Mouse (Mus musculus) limb, embryonic 11.5 days (tissue): Measurements from ENCODE around the gene Cyb5r4. TPM values are rescaled to one million over a fixed set of nuclear protein-coding genes. Genes with fewer than 3 reads are reported as not detected.
"Not testable (repeated sequence)": the region's sequence is repeated elsewhere in the genome, so short reads cannot be mapped to it uniquely, and the experiment has no call there.

ENCODE experiments used
- ATAC-seq: fragments of 200-750 bp; cut with Nextera tagmentation; 2 replicates; pipeline ENCODE4 v1.8.0; 2017; ENCODE audit warnings: low read depth; ENCODE audit not compliant: insufficient number of reproducible peaks, low FRiP score, low TSS enrichment
- DNase-seq: peaks from one replicate; pipeline ENCODE4 v3.0.0-alpha.2; 2015; ENCODE audit warnings: low spot score
- H3K27ac ChIP-seq: fragments of 300-500 bp; sonication (generic); replicated peaks from 2 replicates; pipeline ENCODE4 v1.5.1; 2014; ENCODE audit warnings: low read depth, mild to moderate bottlenecking, low read length
- H3K27me3 ChIP-seq: fragments of 300-500 bp; sonication (generic); 2 replicates; pipeline ENCODE4 v1.6.1; 2014; ENCODE audit warnings: mild to moderate bottlenecking, low read length, mixed read lengths; ENCODE audit not compliant: control insufficient read depth, insufficient read depth
- H3K36me3 ChIP-seq: fragments of 300-500 bp; sonication (generic); 2 replicates; pipeline ENCODE4 v1.6.1; 2014; ENCODE audit warnings: mild to moderate bottlenecking, low read length, moderate library complexity, mixed read lengths; ENCODE audit not compliant: control insufficient read depth, insufficient read depth
- H3K4me1 ChIP-seq: fragments of 300-500 bp; sonication (generic); 2 replicates; pipeline ENCODE4 v1.6.1; 2014; ENCODE audit warnings: low read length, mixed read lengths; ENCODE audit not compliant: control insufficient read depth, insufficient read depth
- H3K4me2 ChIP-seq: fragments of 300-500 bp; sonication (generic); 2 replicates; pipeline ENCODE4 v1.6.1; 2014; ENCODE audit warnings: low read depth, mild to moderate bottlenecking, moderate library complexity; ENCODE audit not compliant: severe bottlenecking
- H3K4me3 ChIP-seq: fragments of 300-500 bp; sonication (generic); 2 replicates; pipeline ENCODE4 v1.5.1; 2014; ENCODE audit warnings: low read depth, low read length
- H3K9ac ChIP-seq: fragments of 300-500 bp; sonication (generic); 2 replicates; pipeline ENCODE4 v1.6.1; 2014; ENCODE audit warnings: mild to moderate bottlenecking, low read length
- H3K9me3 ChIP-seq: fragments of 300-500 bp; sonication (generic); 2 replicates; pipeline ENCODE4 v1.6.1; 2016; ENCODE audit warnings: low read length; ENCODE audit not compliant: control insufficient read depth
- WGBS: fragments of 180-500 bp; shearing (Covaris S2); extraction: QIAGEN DNeasy Blood & Tissue Kit; methylation state at CpG from one replicate; pipeline ENCODE4 v1.1.7; 2014; 5-methylcytosine and 5-hydroxymethylcytosine counted together
- polyA plus RNA-seq: library from polyadenylated mRNA; unstranded; fragments of >200 nt; fragmentation: Nextera tagmentation; extraction: Ambion mirVana; gene quantifications from 2 replicates; pipeline ENCODE4 v1.2.1, GENCODE M21; 2014

The Cyb5r4 gene
- polyA plus RNA-seq, 1 experiment from 2014 or later = 63.4 TPM

- DNase-seq (peak; percentile 39), ATAC-seq (peak; percentile 73; the same call in 1 of the 2 replicates)
- 11% methylated on average over 2 of the region's 2 CpGs for WGBS
- Histone ChIP-seq H3K9ac (no peak overlapping the region), H3K4me3 (no peak overlapping the region), H3K9me3 (no peaks in the 10 kb centered on the region), H3K27me3 (no peaks in the 10 kb centered on the region), H3K36me3 (no peaks in the 10 kb centered on the region), H3K4me1 (peaks cover 7% of the 10 kb centered on the region; the same call in 1 of the 2 replicates), H3K4me2 (no peak overlapping the region), H3K27ac (no peak overlapping the region; the same call in 1 of the 2 replicates)
These were observed 13.2 kb downstream of the Cyb5r4 start for GRCm38 (mm10) chr9:87034831-87035580.

- ATAC-seq (no peak), DNase-seq (peak; percentile 18)
- H3K27me3 ChIP-seq = no peaks in the 10 kb centered on the region
These were observed 27.6 kb downstream of the Cyb5r4 start for GRCm38 (mm10) chr9:87049425-87049824.

GRCm38 (mm10) chr9:87055547-87056235, 33.9 kb downstream of the Cyb5r4 start:
- no peak for ATAC-seq
- WGBS = 87% methylated on average over 11 of the region's 11 CpGs
- H3K9me3 ChIP-seq = no peaks in the 10 kb centered on the region
- H3K4me2 ChIP-seq = no peak overlapping the region
- no peak overlapping the region for H3K27ac ChIP-seq
- no peaks in the 10 kb centered on the region for H3K27me3 ChIP-seq
- DNase-seq = no peak
- no peak overlapping the region for H3K4me3 ChIP-seq
- H3K4me1 ChIP-seq = no peaks in the 10 kb centered on the region
- H3K36me3 ChIP-seq = peaks cover 2% of the 10 kb centered on the region; the same call in 1 of the 2 replicates
- H3K9ac ChIP-seq = no peak overlapping the region

More at GRCm38 (mm10) chr9:87049425-87049824, 27.6 kb downstream of the Cyb5r4 start:
- Histone ChIP-seq H3K4me3 (no peak overlapping the region), H3K4me2 (no peak overlapping the region), H3K9ac (no peak overlapping the region), H3K27ac (no peak overlapping the region), H3K36me3 (peaks cover 2% of the 10 kb centered on the region; the same call in 1 of the 2 replicates), H3K4me1 (no peaks in the 10 kb centered on the region), H3K9me3 (no peaks in the 10 kb centered on the region)
- 86% methylated on average over 4 of the region's 4 CpGs for whole genome bisulfite sequencing

GRCm38 (mm10) chr9:87062337-87062736, 40.5 kb downstream of the Cyb5r4 start:
- no peaks in the 10 kb centered on the region for H3K9me3 ChIP-seq
- WGBS = 83% methylated on average over 5 of the region's 5 CpGs
- no peaks in the 10 kb centered on the region for H3K27me3 ChIP-seq
- no peak for ATAC-seq
- H3K4me2 ChIP-seq = no peak overlapping the region
- no peak for DNase-seq
- H3K4me1 ChIP-seq = no peaks in the 10 kb centered on the region
- no peak overlapping the region for H3K4me3 ChIP-seq
- H3K36me3 ChIP-seq = peaks cover 2% of the 10 kb centered on the region; the same call in 1 of the 2 replicates
- no peak overlapping the region for H3K9ac ChIP-seq
- H3K27ac ChIP-seq = no peak overlapping the region

- DNase-seq = no peak
- ATAC-seq = no peak
- Histone ChIP-seq H3K27me3 (no peaks in the 10 kb centered on the region), H3K36me3 (no peaks in the 10 kb centered on the region; the same call in none of the 2 replicates), H3K4me3 (no peak overlapping the region), H3K4me2 (no peak overlapping the region), H3K9ac (no peak overlapping the region), H3K27ac (no peak overlapping the region), H3K4me1 (no peaks in the 10 kb centered on the region), H3K9me3 (no peaks in the 10 kb centered on the region)
- 83% methylated on average over 1 of the region's 1 CpGs for WGBS
These were observed 46.3 kb downstream of the Cyb5r4 start for GRCm38 (mm10) chr9:87068160-87068559.

- H3K9ac ChIP-seq, H3K27me3 ChIP-seq, H3K27ac ChIP-seq, DNase-seq, H3K4me3 ChIP-seq, H3K9me3 ChIP-seq, H3K36me3 ChIP-seq, H3K4me2 ChIP-seq, H3K4me1 ChIP-seq, ATAC-seq: not testable (repeated sequence)
- 95% methylated on average over 3 of the region's 3 CpGs for WGBS
These were observed 49.8 kb downstream of the Cyb5r4 start for GRCm38 (mm10) chr9:87071566-87071965.

- H3K9ac ChIP-seq = no peak overlapping the region
- H3K9me3 ChIP-seq = no peaks in the 10 kb centered on the region
- H3K36me3 ChIP-seq = no peaks in the 10 kb centered on the region
- 9% methylated on average over 2 of the region's 2 CpGs for WGBS
- no peak overlapping the region for H3K4me2 ChIP-seq
- H3K27me3 ChIP-seq = no peaks in the 10 kb centered on the region
- DNase-seq (no peak), ATAC-seq (no peak)
- H3K4me1 ChIP-seq = no peaks in the 10 kb centered on the region
- no peak overlapping the region for H3K27ac ChIP-seq
- no peak overlapping the region for H3K4me3 ChIP-seq
These were observed 56.1 kb downstream of the Cyb5r4 start for GRCm38 (mm10) chr9:87077919-87078318.

- Histone ChIP-seq H3K9me3 (no peaks in the 10 kb centered on the region), H3K9ac (no peak overlapping the region), H3K4me1 (no peaks in the 10 kb centered on the region), H3K36me3 (no peaks in the 10 kb centered on the region), H3K4me2 (no peak overlapping the region), H3K27me3 (no peaks in the 10 kb centered on the region), H3K27ac (no peak overlapping the region), H3K4me3 (no peak overlapping the region)
- ATAC-seq (no peak), DNase-seq (no peak)
- 59% methylated on average over 2 of the region's 2 CpGs for WGBS
These were observed 57.7 kb downstream of the Cyb5r4 start for GRCm38 (mm10) chr9:87079511-87079910.
